Mouse (Mus musculus) small intestine, adult 2 months (tissue): ENCODE data around the gene Lsm14b.

Source experiments
- CTCF ChIP-seq: fragments of 200-500 bp; IDR thresholded peaks from 2 replicates; pipeline ENCODE4 v1.5.1; 2012; ENCODE audit warnings: low read depth, mild to moderate bottlenecking, control low read depth, inconsistent platforms, low read length, moderate library complexity, mixed read lengths; ENCODE audit not compliant: insufficient replicate concordance, insufficient read length; ENCODE audit errors: extremely low read depth
- POLR2A ChIP-seq: fragments of 200-500 bp; IDR thresholded peaks from 2 replicates; pipeline ENCODE4 v1.6.1; 2012; ENCODE audit warnings: low read depth, mild to moderate bottlenecking, control low read depth, inconsistent platforms, low read length, moderate library complexity

DNA sequence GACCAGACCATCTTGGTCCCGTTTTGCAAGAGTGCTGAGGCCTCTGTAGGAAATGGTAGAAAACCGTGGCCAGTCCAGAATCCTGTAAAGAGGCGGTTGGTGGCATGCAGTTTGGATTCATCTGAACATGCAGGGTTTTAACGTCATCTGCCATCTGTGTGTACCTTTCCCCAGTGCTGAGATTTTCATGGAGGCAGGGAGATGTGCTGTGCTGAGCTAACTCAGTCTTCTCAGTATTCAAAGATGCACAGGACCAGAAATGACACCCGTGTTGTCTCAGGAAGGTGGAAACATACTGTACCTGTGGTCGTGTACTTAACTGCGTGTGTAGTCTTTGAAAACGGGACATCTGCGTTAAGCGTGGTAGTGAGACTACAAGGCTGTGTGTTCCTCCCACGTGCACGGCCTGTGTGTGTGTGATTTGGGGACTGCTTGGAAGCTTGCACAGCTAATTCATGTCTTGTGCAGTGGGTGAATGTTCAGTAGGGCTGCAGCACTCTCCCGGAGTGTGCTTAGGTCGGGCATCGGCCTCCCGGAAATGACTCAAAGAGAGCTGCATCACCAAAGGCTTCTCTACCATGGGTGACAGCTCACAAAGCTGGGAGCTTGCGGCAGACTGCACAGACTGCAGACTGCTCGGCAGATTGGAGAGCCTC is 23.3 kb downstream of the Lsm14b start:
- no peak for TF ChIP-seq CTCF
- TF ChIP-seq POLR2A, result no peak
